ENCODE assay signal across 21 mouse cellular contexts in the genomic region with DNA sequence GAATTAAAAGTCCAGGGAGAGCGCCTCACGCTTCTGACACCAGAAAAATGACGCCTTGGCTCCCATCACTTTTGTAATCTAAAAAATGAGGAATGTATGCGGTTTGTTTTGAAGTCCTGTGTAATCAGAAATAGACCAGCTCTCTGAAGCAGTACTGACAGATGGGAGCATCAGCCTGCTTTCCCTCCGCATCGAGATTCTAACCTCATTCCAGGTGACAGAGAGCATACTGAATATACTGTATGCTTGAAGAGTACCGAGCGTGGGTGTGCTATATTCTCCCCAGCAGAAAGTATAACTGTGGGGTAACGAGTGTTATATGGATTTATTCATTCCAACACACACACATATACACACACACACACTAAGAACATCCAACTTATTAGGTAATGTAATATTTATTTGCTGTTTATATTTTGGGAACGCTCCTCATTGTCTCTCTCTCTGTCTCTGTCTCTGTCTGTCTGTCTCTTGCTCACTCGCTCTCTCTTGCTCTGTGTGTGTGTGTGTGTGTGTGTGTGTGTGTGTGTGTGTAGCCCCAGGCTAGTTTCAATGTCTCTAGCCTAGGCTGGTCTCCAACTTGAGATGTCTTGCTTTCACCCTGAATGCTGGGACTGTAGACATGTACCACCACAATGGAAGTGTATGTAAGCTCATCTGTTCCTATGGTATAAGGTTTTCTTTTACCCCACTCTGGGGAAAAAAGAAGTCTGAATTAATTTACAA.
DNase-seq lines count a peak whose midpoint lies in the region; ATAC-seq and TF ChIP-seq lines count a peak whose summit lies in the region.
"Had no signal": no experiment of that assay in that cellular context is flagged by ENCODE, and none has a peak within 500 bp of the region (broad histone marks: within the 10 kb centered on the region; RNA-seq: fewer than 3 reads in every experiment).

No protein-coding gene starts in this region.

- H3K27me3 ChIP-seq in forebrain, embryonic 14.5 days (replicated peaks; ENCODE audit: control insufficient read depth, insufficient read depth, low read length): no peaks in the 10 kb centered on the region
- H3K27me3 ChIP-seq in forebrain, postnatal 0 days (ENCODE audit: insufficient read depth, low read length): no peaks in the 10 kb centered on the region
- H3K27me3 ChIP-seq in hindbrain, embryonic 14.5 days (ENCODE audit: control insufficient read depth, insufficient read depth, low read length): no peaks in the 10 kb centered on the region
- H3K27me3 ChIP-seq in midbrain, embryonic 16.5 days (ENCODE audit: control insufficient read depth, insufficient read depth, low read depth, low read length): no peaks in the 10 kb centered on the region
- no peaks in the 10 kb centered on the region for H3K27me3 ChIP-seq in stomach, postnatal 0 days (ENCODE audit: control insufficient read depth, insufficient read depth, low read length)
- H3K27me3 ChIP-seq: embryonic facial prominence, embryonic 12.5 days; limb, embryonic 13.5 days; liver, embryonic 15.5 days; megakaryocyte, embryonic 14.5 days; neural tube, embryonic 12.5 days; Patski; stomach, embryonic 15.5 days had no signal

- no peak overlapping the region for H3K9ac ChIP-seq in forebrain, embryonic 14.5 days (ENCODE audit: low read length)
- no peak overlapping the region for H3K9ac ChIP-seq in forebrain, postnatal 0 days
- no peak overlapping the region for H3K9ac ChIP-seq in hindbrain, embryonic 14.5 days
- H3K9ac ChIP-seq in midbrain, embryonic 16.5 days (ENCODE audit: low read depth, low read length): no peak overlapping the region
- no peak overlapping the region for H3K9ac ChIP-seq in stomach, postnatal 0 days (ENCODE audit: low read length)
- H3K9ac ChIP-seq: embryonic facial prominence, embryonic 12.5 days; limb, embryonic 13.5 days; liver, embryonic 15.5 days; neural tube, embryonic 12.5 days; stomach, embryonic 15.5 days had no signal

- TF ChIP-seq EP300 in stomach, postnatal 0 days (optimal IDR thresholded peaks at IDR 0.05): no peak

- WGBS in forebrain, embryonic 14.5 days: 81% methylated on average over 11 of the region's 11 CpGs
- 71% methylated on average over 11 of the region's 11 CpGs for WGBS in forebrain, postnatal 0 days
- 87% methylated on average over 11 of the region's 11 CpGs for WGBS in hindbrain, embryonic 14.5 days
- WGBS in midbrain, embryonic 16.5 days: 85% methylated on average over 11 of the region's 11 CpGs
- WGBS in stomach, postnatal 0 days: 83% methylated on average over 11 of the region's 11 CpGs

- H3K4me3 ChIP-seq in forebrain, embryonic 14.5 days (ENCODE audit: low read depth, low read length): no peak overlapping the region
- no peak overlapping the region for H3K4me3 ChIP-seq in forebrain, postnatal 0 days (ENCODE audit: low read depth, low read length)
- H3K4me3 ChIP-seq in hindbrain, embryonic 14.5 days (replicated peaks; ENCODE audit: low read length): no peak overlapping the region
- H3K4me3 ChIP-seq in midbrain, embryonic 16.5 days (ENCODE audit: low read depth, low read length): no peak overlapping the region
- H3K4me3 ChIP-seq in stomach, postnatal 0 days (ENCODE audit: low read depth, low read length): no peak overlapping the region
- H3K4me3 ChIP-seq: embryonic facial prominence, embryonic 12.5 days; left cerebral cortex, adult 2 months; limb, embryonic 13.5 days; liver, embryonic 15.5 days; megakaryocyte, embryonic 14.5 days; neural tube, embryonic 12.5 days; stomach, embryonic 15.5 days had no signal

- no peak for DNase-seq in forebrain, embryonic 14.5 days (ENCODE audit: low spot score)
- no peak for DNase-seq in forebrain, postnatal 0 days
- peak; percentile 27 to 53 for DNase-seq in left cerebral cortex, postnatal 14 days (ENCODE audit: low spot score in 2 of 2)
- DNase-seq in left cerebral cortex, adult 8-10 months (ENCODE audit: low spot score in 2 of 2): no peak
- no peak for DNase-seq in hindbrain, embryonic 14.5 days (ENCODE audit: low spot score)
- DNase-seq in stomach, postnatal 0 days (ENCODE audit: low spot score): no peak
- no peak for DNase-seq in cerebellum, adult 18-20 months
- DNase-seq: cerebellum, postnatal 25 days; kidney, adult 9 months; lung, postnatal 10 days; thymus, postnatal 14 days had no signal

- ATAC-seq in forebrain, embryonic 14.5 days: 0 out of 2 replicates have a peak, but pooled peaks have one; percentile 38
- no peak for ATAC-seq in forebrain, postnatal 0 days
- ATAC-seq in hindbrain, embryonic 14.5 days (ENCODE audit: low FRiP score): peak; percentile 35; the same call in 1 of the 2 replicates
- ATAC-seq in midbrain, embryonic 16.5 days: peak; percentile 65; the same call in 1 of the 2 replicates
- ATAC-seq in stomach, postnatal 0 days (ENCODE audit: low FRiP score, low TSS enrichment): no peak
- ATAC-seq: inflammation-experienced regulatory T-cells, adult 6 months; Patski had no signal

- H3K4me1 ChIP-seq in forebrain, embryonic 14.5 days (ENCODE audit: control insufficient read depth, insufficient read depth, low read length): peaks cover 2% of the 10 kb centered on the region; the same call in 1 of the 2 replicates
- no peaks in the 10 kb centered on the region; the same call in 1 of the 2 replicates for H3K4me1 ChIP-seq in forebrain, postnatal 0 days (ENCODE audit: insufficient read depth)
- H3K4me1 ChIP-seq in hindbrain, embryonic 14.5 days (replicated peaks; ENCODE audit: control insufficient read depth, insufficient read depth, low read length): peaks cover 15% of the 10 kb centered on the region
- H3K4me1 ChIP-seq in midbrain, embryonic 16.5 days (ENCODE audit: control insufficient read depth, insufficient read depth, low read length): peaks cover 19% of the 10 kb centered on the region
- no peaks in the 10 kb centered on the region for H3K4me1 ChIP-seq in stomach, postnatal 0 days (replicated peaks; ENCODE audit: control insufficient read depth, insufficient read depth)
- H3K4me1 ChIP-seq: stomach, embryonic 15.5 days had no signal

- intact Hi-C loops in left cerebral cortex, postnatal 14 days (cut with DNase I): no loop called here

- no peak for TF ChIP-seq CTCF in forebrain, postnatal 0 days (IDR thresholded peaks at IDR 0.05; ENCODE audit: low read depth)
- TF ChIP-seq CTCF in stomach, postnatal 0 days (IDR thresholded peaks at IDR 0.05; ENCODE audit: low read depth): no peak

- H3K27ac ChIP-seq in forebrain, embryonic 14.5 days (ENCODE audit: low read depth, low read length): no peak overlapping the region
- no peak overlapping the region for H3K27ac ChIP-seq in forebrain, postnatal 0 days (ENCODE audit: low read depth, low read length)
- H3K27ac ChIP-seq in hindbrain, embryonic 14.5 days: peak overlapping the region; percentile 20; the same call in 1 of the 2 replicates
- peak overlapping the region; percentile 39; the same call in 1 of the 2 replicates for H3K27ac ChIP-seq in midbrain, embryonic 16.5 days (ENCODE audit: low read length)
- no peak overlapping the region for H3K27ac ChIP-seq in stomach, postnatal 0 days (replicated peaks)
- H3K27ac ChIP-seq: embryonic facial prominence, embryonic 12.5 days; left cerebral cortex, adult 2 months; limb, embryonic 13.5 days; liver, embryonic 15.5 days; neural tube, embryonic 12.5 days; stomach, embryonic 15.5 days had no signal

- no peak overlapping the region for H3K4me2 ChIP-seq in forebrain, embryonic 14.5 days (ENCODE audit: low read length)
- no peak overlapping the region for H3K4me2 ChIP-seq in forebrain, postnatal 0 days (ENCODE audit: low read depth)
- H3K4me2 ChIP-seq in hindbrain, embryonic 14.5 days (replicated peaks): no peak overlapping the region
- H3K4me2 ChIP-seq in midbrain, embryonic 16.5 days (ENCODE audit: low read length): no peak overlapping the region
- no peak overlapping the region for H3K4me2 ChIP-seq in stomach, postnatal 0 days (replicated peaks; ENCODE audit: low read depth)
- H3K4me2 ChIP-seq: embryonic facial prominence, embryonic 12.5 days; limb, embryonic 13.5 days; liver, embryonic 15.5 days; neural tube, embryonic 12.5 days; stomach, embryonic 15.5 days had no signal

- no peaks in the 10 kb centered on the region for H3K9me3 ChIP-seq in forebrain, embryonic 14.5 days (replicated peaks; ENCODE audit: control insufficient read depth, low read length)
- no peaks in the 10 kb centered on the region for H3K9me3 ChIP-seq in forebrain, postnatal 0 days (ENCODE audit: low read length)
- no peaks in the 10 kb centered on the region for H3K9me3 ChIP-seq in hindbrain, embryonic 14.5 days (ENCODE audit: control insufficient read depth, low read length)
- no peaks in the 10 kb centered on the region for H3K9me3 ChIP-seq in midbrain, embryonic 16.5 days (replicated peaks; ENCODE audit: control insufficient read depth, low read length, poor library complexity, severe bottlenecking)
- no peaks in the 10 kb centered on the region for H3K9me3 ChIP-seq in stomach, postnatal 0 days (ENCODE audit: control insufficient read depth, low read length)
- H3K9me3 ChIP-seq: embryonic facial prominence, embryonic 12.5 days; limb, embryonic 13.5 days; liver, embryonic 15.5 days; neural tube, embryonic 12.5 days; stomach, embryonic 15.5 days had no signal

- no peaks in the 10 kb centered on the region for H3K36me3 ChIP-seq in forebrain, embryonic 14.5 days (ENCODE audit: control insufficient read depth, insufficient read depth, low read length)
- peaks cover 7% of the 10 kb centered on the region; the same call in 1 of the 2 replicates for H3K36me3 ChIP-seq in forebrain, postnatal 0 days (ENCODE audit: insufficient read depth)
- H3K36me3 ChIP-seq in hindbrain, embryonic 14.5 days (replicated peaks; ENCODE audit: control insufficient read depth, insufficient read depth): no peaks in the 10 kb centered on the region; the same call in none of the 2 replicates
- no peaks in the 10 kb centered on the region for H3K36me3 ChIP-seq in midbrain, embryonic 16.5 days (ENCODE audit: control insufficient read depth, insufficient read depth, low read length)
- H3K36me3 ChIP-seq in stomach, postnatal 0 days (ENCODE audit: control insufficient read depth, insufficient read depth, low read length): no peaks in the 10 kb centered on the region
- H3K36me3 ChIP-seq: embryonic facial prominence, embryonic 12.5 days; liver, embryonic 15.5 days; stomach, embryonic 15.5 days had no signal

Comparison
In these comparisons a context has a peak if more than half of its experiments do, and no peak if none do; other contexts are left out.
1. ATAC-seq: peak in forebrain, embryonic 14.5 days (single experiment), hindbrain, embryonic 14.5 days (single experiment) and midbrain, embryonic 16.5 days (single experiment); none in forebrain, postnatal 0 days (single experiment) and stomach, postnatal 0 days (single experiment).
2. DNase-seq: peak in left cerebral cortex, postnatal 14 days (2 of 2); none in forebrain, embryonic 14.5 days (single experiment), forebrain, postnatal 0 days (single experiment), left cerebral cortex, adult 8-10 months (0 of 2), hindbrain, embryonic 14.5 days (single experiment), stomach, postnatal 0 days (single experiment) and cerebellum, adult 18-20 months (0 of 2).
3. H3K27ac ChIP-seq: peak in hindbrain, embryonic 14.5 days (single experiment) and midbrain, embryonic 16.5 days (single experiment); none in forebrain, embryonic 14.5 days (single experiment), forebrain, postnatal 0 days (single experiment) and stomach, postnatal 0 days (single experiment).